Mouse (Mus musculus) heart, postnatal 0 days (tissue): ENCODE data around the gene Snrpg. TPM values are rescaled to one million over a fixed set of nuclear protein-coding genes. Genes with fewer than 3 reads are reported as not detected.
A peak's percentile ranks its signal among the peaks of the same experiment; 100 is the strongest.

ENCODE experiments used
- ATAC-seq: fragments of 200-750 bp; cut with Nextera tagmentation; 2 replicates; pipeline ENCODE4 v1.8.0; 2017; ENCODE audit warnings: low read depth, moderate number of reproducible peaks, moderate library complexity; ENCODE audit not compliant: insufficient read depth
- DNase-seq: peaks from one replicate; pipeline ENCODE4 v3.0.0-alpha.2; 2016; ENCODE audit warnings: low spot score
- H3K27ac ChIP-seq: fragments of 300-500 bp; sonication (generic); 2 replicates; pipeline ENCODE4 v1.5.1; 2014; ENCODE audit warnings: low read depth, mild to moderate bottlenecking
- H3K27me3 ChIP-seq: fragments of 300-500 bp; sonication (generic); 2 replicates; pipeline ENCODE4 v1.6.1; 2014; ENCODE audit warnings: low read length, mixed read lengths; ENCODE audit not compliant: control insufficient read depth, insufficient read depth
- H3K36me3 ChIP-seq: fragments of 300-500 bp; sonication (generic); replicated peaks from 2 replicates; pipeline ENCODE4 v1.6.1; 2014; ENCODE audit warnings: low read length, mixed read lengths; ENCODE audit not compliant: control insufficient read depth, insufficient read depth
- H3K4me1 ChIP-seq: fragments of 300-500 bp; sonication (generic); 2 replicates; pipeline ENCODE4 v1.6.1; 2014; ENCODE audit warnings: antibody characterized with exemption; ENCODE audit not compliant: control insufficient read depth, insufficient read depth
- H3K4me2 ChIP-seq: fragments of 300-500 bp; sonication (generic); 2 replicates; pipeline ENCODE4 v1.6.1; 2014; ENCODE audit warnings: low read depth, mild to moderate bottlenecking, low read length, moderate library complexity
- H3K4me3 ChIP-seq: fragments of 300-500 bp; sonication (generic); 2 replicates; pipeline ENCODE4 v1.5.1; 2014; ENCODE audit warnings: low read depth, low read length
- H3K9ac ChIP-seq: fragments of 300-500 bp; sonication (generic); replicated peaks from 2 replicates; pipeline ENCODE4 v1.6.1; 2014; ENCODE audit warnings: low read depth, low read length, mixed read lengths
- H3K9me3 ChIP-seq: fragments of 300-500 bp; sonication (generic); replicated peaks from 2 replicates; pipeline ENCODE4 v1.6.1; 2016; ENCODE audit warnings: low read length; ENCODE audit not compliant: control insufficient read depth
- CTCF ChIP-seq: IDR thresholded peaks from 2 replicates; pipeline ENCODE4 v1.5.1; 2016; ENCODE audit warnings: antibody characterized with exemption, control low read depth, low read depth
- EP300 ChIP-seq: IDR thresholded peaks from 2 replicates; pipeline ENCODE4 v1.6.1; 2016; ENCODE audit warnings: antibody characterized with exemption, low read depth
- WGBS: fragments of 180-500 bp; shearing (Covaris S2); extraction: QIAGEN DNeasy Blood & Tissue Kit; methylation state at CpG from one replicate; pipeline ENCODE4 v1.1.7; 2014; 5-methylcytosine and 5-hydroxymethylcytosine counted together
- polyA plus RNA-seq: library from polyadenylated mRNA; unstranded; fragments of >200 nt; fragmentation: Nextera tagmentation; extraction: Ambion mirVana; gene quantifications from 2 replicates; pipeline ENCODE4 v1.2.1, GENCODE M21; 2015
- total RNA-seq: library from RNA; depleted of rRNA; stranded (reverse); fragments of >200 nt; gene quantifications from 2 replicates; pipeline ENCODE4 v1.2.3, GENCODE M21; 2014; ENCODE audit warnings: low replicate concordance; rRNA removed

Snrpg gene
- total RNA-seq (35.6 and 52.8 TPM in 2 replicates), polyA plus RNA-seq (159 and 170 TPM in 2 replicates)

- DNase-seq, result no peak
- Histone ChIP-seq H3K27me3 (no peaks in the 10 kb centered on the region), H3K27ac (peak within 1 kb of the TSS; percentile 71), H3K4me2 (peak within 1 kb of the TSS; percentile 72), H3K36me3 (peaks cover 6% of the 10 kb centered on the region), H3K4me3 (peak within 1 kb of the TSS; percentile 65), H3K4me1 (peaks cover 27% of the 10 kb centered on the region), H3K9ac (peak within 1 kb of the TSS; percentile 65), H3K9me3 (no peaks in the 10 kb centered on the region)
- TF ChIP-seq EP300, result no peak
- no peak for TF ChIP-seq CTCF
- WGBS, result 15% methylated on average over 15 of the region's 15 CpGs
- ATAC-seq, result peak; percentile 12
Measured at GRCm38 (mm10) chr6:86370764-86371339, at the start of gene Snrpg. Gene Snrpg (plus strand): TSS chr6:86371304.

GRCm38 (mm10) chr6:86322031-86322563 lies 49.0 kb upstream of the Snrpg start:
- ATAC-seq (no peak), DNase-seq (no peak)
- H3K9me3 ChIP-seq, result no peaks in the 10 kb centered on the region
- no peaks in the 10 kb centered on the region for H3K36me3 ChIP-seq
- WGBS, result 78% methylated on average over 5 of the region's 5 CpGs
- H3K4me1 ChIP-seq, result no peaks in the 10 kb centered on the region
- H3K4me2 ChIP-seq, result no peak overlapping the region
- H3K27ac ChIP-seq, result no peak overlapping the region
- H3K9ac ChIP-seq, result no peak overlapping the region
- TF ChIP-seq CTCF (no peak), EP300 (no peak)
- H3K4me3 ChIP-seq, result no peak overlapping the region
- H3K27me3 ChIP-seq, result no peaks in the 10 kb centered on the region

DNA sequence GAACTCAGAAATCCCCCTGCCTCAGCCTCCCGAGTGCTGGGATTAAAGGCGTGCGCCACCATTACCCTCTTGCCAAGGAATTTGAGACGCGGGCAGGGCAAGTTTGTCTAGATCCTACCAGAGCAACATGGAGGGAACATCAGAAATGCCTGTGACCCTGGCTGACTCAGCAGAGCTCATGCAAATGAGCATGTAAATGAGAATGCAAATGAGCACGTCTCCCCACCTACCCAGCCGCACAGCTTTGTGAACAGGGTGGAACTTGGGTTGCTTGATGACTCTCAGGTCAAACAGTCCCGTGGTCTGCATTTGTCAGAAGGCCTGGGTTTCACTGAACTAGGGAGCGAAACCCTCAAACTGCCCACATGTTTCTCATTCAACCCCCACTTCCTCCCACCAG lies 48.1 kb upstream of the Snrpg start:
- no peaks in the 10 kb centered on the region for H3K27me3 ChIP-seq
- TF ChIP-seq CTCF (no peak), EP300 (no peak)
- no peaks in the 10 kb centered on the region for H3K36me3 ChIP-seq
- DNase-seq (no peak), ATAC-seq (no peak)
- no peak overlapping the region for H3K27ac ChIP-seq
- H3K9me3 ChIP-seq, result no peaks in the 10 kb centered on the region
- H3K9ac ChIP-seq, result no peak overlapping the region
- no peak overlapping the region for H3K4me3 ChIP-seq
- H3K4me2 ChIP-seq, result no peak overlapping the region
- H3K4me1 ChIP-seq, result no peaks in the 10 kb centered on the region
- WGBS, result 93% methylated on average over 9 of the region's 9 CpGs

DNA sequence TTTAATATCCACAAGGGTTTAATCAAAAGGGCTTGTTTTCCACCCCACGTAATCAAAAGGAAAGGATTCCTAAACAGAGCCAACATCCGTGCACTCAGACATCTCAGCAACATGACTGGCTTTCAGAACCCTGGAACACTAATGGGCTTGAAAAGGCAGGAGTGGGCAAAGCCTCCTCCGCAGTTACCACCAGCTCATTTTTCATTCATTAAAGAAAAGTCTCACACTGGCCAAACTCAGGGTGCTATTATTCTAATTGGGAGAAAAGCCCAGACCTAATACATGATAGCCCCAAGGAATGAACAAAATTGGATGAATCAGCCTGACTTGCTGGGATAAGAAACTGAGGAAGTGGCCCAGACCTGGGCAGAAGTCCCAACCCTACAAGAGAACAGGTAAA lies 46.7 kb upstream of the Snrpg start:
- Histone ChIP-seq H3K9me3 (no peaks in the 10 kb centered on the region), H3K27ac (no peak overlapping the region), H3K27me3 (no peaks in the 10 kb centered on the region), H3K36me3 (no peaks in the 10 kb centered on the region), H3K9ac (no peak overlapping the region), H3K4me1 (no peaks in the 10 kb centered on the region), H3K4me2 (no peak overlapping the region), H3K4me3 (no peak overlapping the region)
- ATAC-seq (no peak), DNase-seq (no peak)
- TF ChIP-seq EP300, result no peak
- no peak for TF ChIP-seq CTCF
- 86% methylated on average over 3 of the region's 3 CpGs for WGBS

- H3K27ac ChIP-seq, result no peak overlapping the region
- DNase-seq (no peak), ATAC-seq (no peak)
- no peaks in the 10 kb centered on the region for H3K4me1 ChIP-seq
- H3K9ac ChIP-seq, result no peak overlapping the region
- H3K36me3 ChIP-seq, result no peaks in the 10 kb centered on the region
- TF ChIP-seq EP300 (no peak), CTCF (no peak)
- 69% methylated on average over 5 of the region's 5 CpGs for WGBS
- no peak overlapping the region for H3K4me3 ChIP-seq
- no peaks in the 10 kb centered on the region for H3K27me3 ChIP-seq
- H3K4me2 ChIP-seq, result no peak overlapping the region
- no peaks in the 10 kb centered on the region for H3K9me3 ChIP-seq
Measured at GRCm38 (mm10) chr6:86325646-86326045, 45.5 kb upstream of the Snrpg start.

DNA sequence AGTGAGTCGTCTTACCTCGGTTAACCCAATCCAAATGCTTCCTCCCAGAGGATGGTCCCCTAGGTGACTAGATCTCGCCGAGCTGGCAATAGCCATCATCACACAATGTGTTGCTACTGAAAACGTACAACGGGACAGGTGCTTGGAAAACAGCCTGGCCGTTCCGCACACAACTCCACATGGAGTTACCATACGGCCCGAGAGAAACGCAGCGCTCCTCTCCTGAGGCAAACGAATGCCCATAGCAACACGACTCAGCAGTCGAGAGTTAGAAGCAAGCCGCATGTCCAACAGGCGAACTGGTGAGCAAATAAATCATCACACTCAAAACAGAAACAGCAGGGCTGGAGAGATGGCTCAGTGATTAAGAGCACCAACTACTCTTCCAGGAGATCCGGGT lies 44.2 kb upstream of the Snrpg start:
- Histone ChIP-seq H3K27ac (no peak overlapping the region), H3K36me3 (no peaks in the 10 kb centered on the region), H3K4me2 (no peak overlapping the region), H3K27me3 (no peaks in the 10 kb centered on the region), H3K9ac (no peak overlapping the region), H3K4me3 (no peak overlapping the region), H3K4me1 (no peaks in the 10 kb centered on the region), H3K9me3 (no peaks in the 10 kb centered on the region)
- 87% methylated on average over 18 of the region's 18 CpGs for WGBS
- TF ChIP-seq CTCF, result no peak
- no peak for ATAC-seq
- DNase-seq, result no peak
